Mouse (Mus musculus): Measurements from ENCODE around the gene Cul1. TPM values are rescaled to one million over a fixed set of nuclear protein-coding genes. Genes with fewer than 3 reads are reported as not detected.

Cul1 gene
- polyA plus RNA-seq, 2 experiments: 37.5 to 64.6 TPM

DNA sequence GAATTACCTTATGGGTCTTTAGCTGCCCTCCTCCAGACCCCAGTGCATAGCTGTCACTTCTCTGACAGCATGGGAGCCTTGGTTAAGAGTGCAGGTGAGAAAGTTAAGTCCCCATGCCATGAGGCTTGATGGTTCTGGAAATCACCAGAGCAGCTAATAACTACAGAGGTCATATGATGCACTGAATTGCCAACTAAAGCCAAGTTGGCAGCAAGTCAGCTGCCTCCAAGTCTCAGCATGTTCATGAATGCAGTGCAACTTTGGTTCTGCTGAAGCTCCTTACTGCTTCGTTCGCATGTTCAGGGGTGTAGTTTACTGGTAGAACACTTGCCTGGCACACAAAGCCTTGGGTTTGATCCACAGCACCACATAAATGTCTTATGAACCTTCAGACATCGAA, 69.2 kb downstream of the Cul1 start:
- Histone ChIP-seq H3K27ac (no peak overlapping the region), H3K4me2 (ENCODE audit: low read depth) (no peak overlapping the region), H3K4me1 (replicated peaks; ENCODE audit: control insufficient read depth in 2 of 2, insufficient read depth in 2 of 2, low read length in 1 of 2) (no peaks in the 10 kb centered on the region), H3K4me3 (ENCODE audit: insufficient read depth in 1 of 2, low read depth in 2 of 2, low read length in 2 of 2) (no peak overlapping the region), H3K9me3 (ENCODE audit: control insufficient read depth, low read length) (no peaks in the 10 kb centered on the region), H3K36me3 (replicated peaks; ENCODE audit: control insufficient read depth, insufficient read depth, low read depth) (peaks cover 63% of the 10 kb centered on the region), H3K9ac (replicated peaks) (no peak overlapping the region), H3K27me3 (ENCODE audit: control insufficient read depth, insufficient read depth, low read length) (no peaks in the 10 kb centered on the region)
- TF ChIP-seq CTCF (IDR thresholded peaks at IDR 0.05; ENCODE audit: low read depth): no peak
- no peak for ATAC-seq (ENCODE audit: insufficient read depth)
- no peak for DNase-seq (ENCODE audit: low read depth in 3 of 3, low spot score in 3 of 3)
- 88% methylated on average over 3 of the region's 3 CpGs for WGBS (ENCODE audit: insufficient replicate concordance)

GRCm38 (mm10) chr6:47525041-47525440, 71.8 kb downstream of the Cul1 start:
- no peak for DNase-seq (ENCODE audit: low read depth in 3 of 3, low spot score in 3 of 3)
- ATAC-seq (ENCODE audit: insufficient read depth): no peak
- WGBS (ENCODE audit: insufficient replicate concordance): 60% methylated on average over 2 of the region's 2 CpGs
- no peak overlapping the region for H3K4me3 ChIP-seq (ENCODE audit: insufficient read depth in 1 of 2, low read depth in 2 of 2, low read length in 2 of 2)
- H3K4me2 ChIP-seq (ENCODE audit: low read depth): no peak overlapping the region
- peaks cover 75% of the 10 kb centered on the region for H3K36me3 ChIP-seq (replicated peaks; ENCODE audit: control insufficient read depth, insufficient read depth, low read depth)
- TF ChIP-seq CTCF (IDR thresholded peaks at IDR 0.05; ENCODE audit: low read depth) (no peak), EP300 (IDR thresholded peaks at IDR 0.05; ENCODE audit: low read depth) (no peak)
- H3K9ac ChIP-seq (replicated peaks): no peak overlapping the region
- H3K9me3 ChIP-seq (ENCODE audit: control insufficient read depth, low read length): no peaks in the 10 kb centered on the region
- H3K27ac ChIP-seq: no peak overlapping the region
- no peaks in the 10 kb centered on the region for H3K27me3 ChIP-seq (ENCODE audit: control insufficient read depth, insufficient read depth, low read length)
- no peaks in the 10 kb centered on the region for H3K4me1 ChIP-seq (replicated peaks; ENCODE audit: control insufficient read depth in 2 of 2, insufficient read depth in 2 of 2, low read length in 1 of 2)

GRCm38 (mm10) chr6:47526446-47526845, 73.2 kb downstream of the Cul1 start:
- Histone ChIP-seq H3K4me3 (ENCODE audit: insufficient read depth in 1 of 2, low read depth in 2 of 2, low read length in 2 of 2) (no peak overlapping the region), H3K9me3 (ENCODE audit: control insufficient read depth, low read length) (no peaks in the 10 kb centered on the region), H3K4me1 (replicated peaks; ENCODE audit: control insufficient read depth in 2 of 2, insufficient read depth in 2 of 2, low read length in 1 of 2) (no peaks in the 10 kb centered on the region), H3K27me3 (ENCODE audit: control insufficient read depth, insufficient read depth, low read length) (no peaks in the 10 kb centered on the region), H3K36me3 (replicated peaks; ENCODE audit: control insufficient read depth, insufficient read depth, low read depth) (peaks cover 81% of the 10 kb centered on the region), H3K9ac (replicated peaks) (no peak overlapping the region), H3K27ac (no peak overlapping the region), H3K4me2 (ENCODE audit: low read depth) (no peak overlapping the region)
- no peak for ATAC-seq (ENCODE audit: insufficient read depth)
- no peak for TF ChIP-seq CTCF (IDR thresholded peaks at IDR 0.05; ENCODE audit: low read depth)
- no peak for TF ChIP-seq EP300 (IDR thresholded peaks at IDR 0.05; ENCODE audit: low read depth)
- 79% methylated on average over 4 of the region's 4 CpGs for WGBS (ENCODE audit: insufficient replicate concordance)
- no peak for DNase-seq (ENCODE audit: low read depth in 3 of 3, low spot score in 3 of 3)

GRCm38 (mm10) chr6:47527129-47527528, 73.9 kb downstream of the Cul1 start:
- DNase-seq (ENCODE audit: low read depth in 3 of 3, low spot score in 3 of 3): no peak
- no peak for TF ChIP-seq CTCF (IDR thresholded peaks at IDR 0.05; ENCODE audit: low read depth)
- no peak for TF ChIP-seq EP300 (IDR thresholded peaks at IDR 0.05; ENCODE audit: low read depth)
- peaks cover 86% of the 10 kb centered on the region for H3K36me3 ChIP-seq (replicated peaks; ENCODE audit: control insufficient read depth, insufficient read depth, low read depth)
- H3K4me1 ChIP-seq (replicated peaks; ENCODE audit: control insufficient read depth in 2 of 2, insufficient read depth in 2 of 2, low read length in 1 of 2): no peaks in the 10 kb centered on the region
- no peak overlapping the region for H3K4me3 ChIP-seq (ENCODE audit: insufficient read depth in 1 of 2, low read depth in 2 of 2, low read length in 2 of 2)
- no peaks in the 10 kb centered on the region for H3K9me3 ChIP-seq (ENCODE audit: control insufficient read depth, low read length)
- WGBS (ENCODE audit: insufficient replicate concordance): 66% methylated on average over 2 of the region's 2 CpGs
- H3K4me2 ChIP-seq (ENCODE audit: low read depth): no peak overlapping the region
- H3K27ac ChIP-seq: no peak overlapping the region
- no peak overlapping the region for H3K9ac ChIP-seq (replicated peaks)
- ATAC-seq (ENCODE audit: insufficient read depth): no peak
- H3K27me3 ChIP-seq (ENCODE audit: control insufficient read depth, insufficient read depth, low read length): no peaks in the 10 kb centered on the region

DNA sequence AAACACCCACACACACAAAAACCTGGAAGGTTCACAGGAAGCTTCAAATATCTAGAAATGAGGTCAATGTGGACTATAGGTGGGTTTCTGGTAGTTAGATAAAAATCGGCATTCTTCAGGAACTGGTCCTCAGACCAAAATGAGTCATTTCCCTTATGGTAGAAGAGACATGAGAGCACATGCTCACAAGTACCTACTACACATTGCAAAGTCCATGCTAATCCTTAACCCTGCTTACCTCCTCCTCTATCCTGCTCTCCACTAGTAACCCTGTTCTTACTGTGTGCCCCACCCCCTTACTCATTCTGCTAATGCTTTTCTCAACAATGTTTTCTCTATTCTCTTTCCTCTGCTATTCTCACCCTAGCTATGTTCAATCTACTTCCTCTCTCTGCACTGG, 74.5 kb downstream of the Cul1 start:
- H3K27ac ChIP-seq: no peak overlapping the region
- H3K36me3 ChIP-seq (replicated peaks; ENCODE audit: control insufficient read depth, insufficient read depth, low read depth): peaks cover 87% of the 10 kb centered on the region
- no peak overlapping the region for H3K4me3 ChIP-seq (ENCODE audit: insufficient read depth in 1 of 2, low read depth in 2 of 2, low read length in 2 of 2)
- no peaks in the 10 kb centered on the region for H3K9me3 ChIP-seq (ENCODE audit: control insufficient read depth, low read length)
- H3K4me1 ChIP-seq (replicated peaks; ENCODE audit: control insufficient read depth in 2 of 2, insufficient read depth in 2 of 2, low read length in 1 of 2): no peaks in the 10 kb centered on the region
- no peaks in the 10 kb centered on the region for H3K27me3 ChIP-seq (ENCODE audit: control insufficient read depth, insufficient read depth, low read length)
- TF ChIP-seq EP300 (IDR thresholded peaks at IDR 0.05; ENCODE audit: low read depth) (no peak), CTCF (IDR thresholded peaks at IDR 0.05; ENCODE audit: low read depth) (no peak)
- DNase-seq (ENCODE audit: low read depth in 3 of 3, low spot score in 3 of 3) (no peak), ATAC-seq (ENCODE audit: insufficient read depth) (no peak)
- WGBS (ENCODE audit: insufficient replicate concordance): 24% methylated on average over 1 of the region's 1 CpGs
- no peak overlapping the region for H3K9ac ChIP-seq (replicated peaks)
- no peak overlapping the region for H3K4me2 ChIP-seq (ENCODE audit: low read depth)
